Mouse (Mus musculus): ENCODE measurements around the gene Irf3.

DNA sequence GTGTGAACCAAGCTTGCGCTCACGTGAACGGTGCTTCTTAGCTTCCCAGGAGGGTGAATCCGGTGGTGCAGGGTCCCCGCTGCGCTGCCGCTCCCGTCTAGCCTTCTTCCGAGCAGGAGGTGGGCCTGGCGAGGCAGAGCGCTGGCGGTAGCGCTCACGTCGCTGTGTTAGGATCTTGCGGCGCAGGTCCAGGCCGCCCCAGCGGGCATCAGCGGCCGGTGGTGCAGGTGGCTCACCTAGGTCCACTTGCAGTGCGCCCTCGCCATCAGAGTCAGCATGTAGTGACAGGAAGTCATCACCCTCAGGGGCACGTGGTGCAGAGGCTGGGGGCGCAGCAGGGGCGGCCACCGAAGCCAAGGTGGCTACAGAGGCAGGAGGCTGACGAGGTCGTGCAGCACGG lies 10.4 kb downstream of the Irf3 start:
- TF ChIP-seq CTCF (IDR thresholded peaks at IDR 0.05; ENCODE audit: low read depth) (no peak), EP300 (optimal IDR thresholded peaks at IDR 0.05) (no peak)

All from stomach, postnatal 0 days (tissue).